Mouse (Mus musculus) kidney, adult 2 months (tissue): ENCODE results near the gene Zfp689.

Experiments
- CTCF ChIP-seq: fragments of 200-500 bp; conservative IDR thresholded peaks from 2 replicates; pipeline ENCODE4 v1.5.1; 2011; ENCODE audit warnings: low read depth, mild to moderate bottlenecking, control low read depth, low read length, moderate library complexity, mixed read lengths; ENCODE audit not compliant: insufficient read depth, insufficient read length
- POLR2A ChIP-seq: fragments of 200-500 bp; IDR thresholded peaks from one replicate; pipeline ENCODE4 v1.6.1; 2011; ENCODE audit warnings: low read depth, low read length, control low read depth

DNA sequence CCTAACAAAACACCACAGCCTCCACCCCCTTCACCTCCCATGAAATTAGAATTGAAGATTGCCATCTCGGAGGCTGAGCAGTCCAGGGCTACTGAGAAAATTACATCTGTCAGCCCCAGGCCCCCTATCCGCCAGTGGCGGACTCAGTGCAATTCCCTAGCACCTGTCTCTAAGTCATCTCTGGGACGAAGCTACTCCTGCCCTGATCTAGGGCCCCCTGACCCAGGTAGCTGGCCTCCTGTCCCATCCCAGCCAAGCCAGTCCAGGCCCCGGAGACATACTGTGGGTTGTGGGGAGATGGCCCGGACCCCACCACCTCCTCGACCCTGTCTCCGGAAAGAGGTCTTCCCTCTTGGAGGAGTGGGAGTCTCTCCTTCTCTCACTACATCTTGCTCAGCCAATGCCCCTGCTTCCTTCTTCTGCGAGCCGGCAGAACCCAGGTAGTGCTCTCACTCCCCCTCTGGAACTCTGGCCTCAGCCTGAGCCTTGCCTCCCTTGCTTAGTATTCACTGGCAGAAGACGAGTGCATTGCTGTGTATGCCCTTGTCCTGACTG lies 26.3 kb upstream of the Zfp689 start:
- no peak for TF ChIP-seq POLR2A
- TF ChIP-seq CTCF, result no peak
